Mouse (Mus musculus) cerebellum, adult 8-10 months (tissue): ENCODE data around the gene Ccl22.
A peak's percentile ranks its signal among the peaks of the same experiment; 100 is the strongest.

Source experiments
- DNase-seq: peaks from one replicate; pipeline ENCODE4 v3.0.0; 2022

Gene Ccl22

GRCm38 (mm10) chr8:94745476-94746184 is at the start of gene Ccl22:
TSS of gene Ccl22 (plus strand) at chr8:94745590.
- DNase-seq: no peak

GRCm38 (mm10) chr8:94695994-94696384 is 49.4 kb upstream of the Ccl22 start, which contains the start of gene Pllp:
TSS of gene Pllp (minus strand) at chr8:94696278.
- DNase-seq: no peak

DNA sequence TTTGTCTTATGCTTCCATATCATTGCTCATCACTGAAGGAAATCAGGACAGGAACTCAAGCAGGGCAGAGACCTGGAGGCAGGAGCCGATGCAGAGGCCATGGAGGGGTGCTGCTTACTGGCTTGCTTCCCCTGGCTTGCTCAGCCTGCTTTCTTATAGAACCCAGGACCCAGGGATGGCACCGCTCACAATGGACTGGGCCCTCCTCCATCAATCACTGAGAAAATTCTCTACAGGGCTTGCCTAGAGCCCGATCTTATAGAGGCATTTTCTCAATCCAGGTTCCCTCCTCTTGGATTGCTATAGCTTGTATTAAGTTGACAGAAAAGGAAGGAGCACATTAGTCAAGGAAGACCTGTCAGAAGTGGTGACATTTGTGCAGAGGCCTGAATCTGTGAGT is 48.8 kb upstream of the Ccl22 start:
- no peak for DNase-seq

DNA sequence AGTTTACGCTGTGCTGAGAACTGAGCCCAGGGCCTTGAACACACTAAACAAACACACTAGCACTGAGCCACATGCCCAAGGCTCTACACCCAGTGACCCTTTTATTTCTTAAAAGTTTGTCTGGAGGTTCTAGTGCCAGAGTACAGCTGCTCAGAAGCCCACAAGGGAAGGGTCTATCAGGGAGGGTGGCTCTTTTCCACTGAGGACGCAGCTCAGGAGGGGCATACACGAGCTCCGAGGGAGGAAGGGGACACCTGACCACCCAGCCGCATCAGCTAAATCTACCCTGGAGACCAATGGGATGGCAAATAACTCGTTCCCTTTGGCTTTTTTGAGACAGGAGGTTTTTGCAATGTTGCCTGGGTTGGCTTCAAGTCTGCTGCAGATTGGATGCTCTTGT is 47.4 kb upstream of the Ccl22 start:
- DNase-seq: no peak

DNA sequence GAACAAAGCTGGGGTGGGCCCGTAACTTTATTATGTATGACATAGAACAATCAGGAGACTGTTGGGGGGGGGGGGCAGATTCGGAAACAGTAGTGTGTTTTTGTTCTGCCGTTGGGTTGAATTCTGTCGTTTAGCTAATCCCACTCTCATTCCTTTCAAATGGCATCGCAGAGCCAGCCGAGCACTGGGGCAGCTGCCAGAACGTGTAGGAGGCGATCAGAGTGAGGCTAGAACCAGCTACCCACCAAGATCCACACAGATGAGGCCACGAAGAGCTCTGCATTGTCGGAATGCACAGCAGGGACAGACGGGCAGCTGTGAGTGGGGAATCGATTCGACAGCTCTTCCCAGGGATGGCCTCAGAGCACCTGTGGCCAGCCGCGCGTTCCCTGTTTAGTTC is 46.0 kb upstream of the Ccl22 start:
- no peak for DNase-seq

DNA sequence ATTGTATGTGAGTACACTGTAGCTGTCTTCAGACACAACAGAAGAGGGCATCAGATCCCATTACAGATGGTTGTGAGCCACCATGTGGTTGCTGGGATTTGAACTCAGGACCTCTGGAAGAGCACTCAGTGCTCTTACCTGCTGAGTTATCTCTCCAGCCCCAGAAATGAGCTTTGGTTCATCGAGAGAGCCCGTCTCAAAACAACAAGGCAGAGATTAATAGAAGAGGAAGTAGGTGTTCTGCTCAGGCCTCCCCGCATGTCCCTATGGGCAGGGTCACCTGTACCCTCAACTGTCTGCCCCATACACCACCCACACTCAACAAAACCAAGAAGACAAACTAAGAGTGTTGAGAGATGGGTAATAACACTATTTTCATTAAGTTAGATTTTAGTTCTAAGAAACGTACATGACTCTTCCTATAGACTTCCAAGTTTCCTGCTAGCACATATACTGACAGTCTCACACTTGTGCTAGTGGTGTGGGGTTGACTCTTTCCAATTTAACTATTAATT is 44.9 kb upstream of the Ccl22 start:
- DNase-seq: no peak

DNA sequence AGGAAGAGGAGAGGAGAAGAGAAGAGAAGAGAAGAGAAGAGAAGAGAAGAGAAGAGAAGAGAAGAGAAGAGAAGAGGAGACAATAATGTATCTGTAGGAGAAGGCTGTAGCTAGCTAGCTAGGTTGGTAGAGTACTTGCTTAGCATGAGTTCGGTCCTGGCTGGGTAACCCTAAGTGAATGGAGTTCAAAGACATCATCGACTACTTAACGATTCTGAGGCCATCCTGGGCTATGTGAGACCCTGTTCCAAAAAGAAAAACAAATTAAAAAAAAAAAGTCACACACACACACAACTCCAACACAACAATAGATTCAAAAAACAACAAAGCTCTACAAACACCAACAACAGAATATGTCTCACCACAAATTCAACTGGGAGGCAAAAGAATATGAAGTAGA is 43.2 kb upstream of the Ccl22 start:
- DNase-seq: no peak

DNA sequence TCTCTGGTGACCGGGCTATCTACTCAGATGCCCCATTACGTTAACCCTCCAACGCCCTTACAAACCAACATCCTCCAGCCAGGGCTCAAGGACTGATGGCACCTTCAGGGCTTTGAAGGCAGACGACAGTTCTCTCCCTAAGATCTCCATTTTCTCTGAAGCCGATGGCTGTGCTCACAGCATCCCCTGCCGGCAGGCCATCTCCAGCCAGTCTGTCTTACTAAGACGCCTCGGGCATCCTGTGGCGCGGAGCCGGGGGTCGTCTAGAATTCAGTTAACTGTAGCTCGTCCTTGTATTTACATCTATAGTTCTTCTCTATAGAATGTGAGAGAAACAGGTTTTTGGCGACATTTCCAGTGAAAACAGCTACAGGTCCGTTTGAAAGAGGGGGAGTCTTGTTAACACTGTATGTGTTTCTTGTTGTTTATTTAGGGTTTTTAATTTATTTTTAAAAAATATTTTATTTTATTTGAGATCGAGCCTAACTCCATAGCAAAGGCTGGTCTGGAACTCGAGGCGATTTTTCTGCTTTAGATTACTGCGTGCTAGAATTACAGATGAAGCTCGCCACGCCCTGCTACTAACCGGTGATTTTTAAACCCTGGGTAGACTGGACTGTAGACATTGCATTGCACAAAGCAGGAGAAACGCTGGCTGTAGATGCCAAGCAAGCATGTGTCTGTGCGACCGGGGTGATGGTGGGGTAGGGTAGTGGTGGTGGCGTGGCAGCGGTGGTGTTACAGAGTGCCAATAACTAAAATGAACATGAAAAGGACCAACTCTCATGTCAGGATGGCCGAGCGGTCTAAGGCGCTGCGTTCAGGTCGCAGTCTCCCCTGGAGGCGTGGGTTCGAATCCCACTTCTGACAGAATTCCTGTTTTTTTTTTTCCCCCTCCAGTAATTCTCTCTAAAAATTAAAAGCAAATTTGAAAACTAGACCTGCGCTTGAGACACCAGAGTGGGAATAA is 42.3 kb upstream of the Ccl22 start:
- peak; percentile 70 for DNase-seq

GRCm38 (mm10) chr8:94703972-94704668 is 41.3 kb upstream of the Ccl22 start:
- DNase-seq: peak; percentile 100

- no peak for DNase-seq
Measured at GRCm38 (mm10) chr8:94704669-94704984, 40.8 kb upstream of the Ccl22 start.

GRCm38 (mm10) chr8:94705581-94706245 is 39.7 kb upstream of the Ccl22 start:
- DNase-seq: peak; percentile 13

- no peak for DNase-seq
Measured at GRCm38 (mm10) chr8:94706732-94707395, 38.5 kb upstream of the Ccl22 start.

GRCm38 (mm10) chr8:94710336-94710735 is 35.1 kb upstream of the Ccl22 start:
- no peak for DNase-seq

GRCm38 (mm10) chr8:94711160-94711718 is 34.2 kb upstream of the Ccl22 start:
- DNase-seq: peak; percentile 39

- no peak for DNase-seq
Measured at GRCm38 (mm10) chr8:94714556-94714955, 30.8 kb upstream of the Ccl22 start.

DNA sequence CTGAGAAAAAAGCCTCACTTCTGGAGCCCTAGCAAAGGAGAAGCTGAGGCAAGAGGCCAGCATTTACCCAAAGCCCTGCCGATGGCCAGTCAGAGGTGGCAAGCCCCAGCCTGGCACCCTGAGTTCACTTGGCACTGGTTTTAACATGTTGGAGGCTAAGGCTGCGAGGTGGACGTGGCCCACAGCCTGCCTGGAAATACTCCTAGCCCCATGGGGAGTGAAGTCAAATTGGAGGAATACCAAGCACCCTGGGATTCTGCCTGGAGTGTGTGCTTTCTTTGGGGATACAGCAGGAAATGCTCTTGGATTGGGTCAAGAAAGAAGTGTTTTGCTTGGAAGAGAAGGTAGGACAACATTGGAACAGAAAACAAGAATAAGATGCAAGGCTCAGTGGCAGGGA is 29.5 kb upstream of the Ccl22 start:
- DNase-seq: no peak

DNA sequence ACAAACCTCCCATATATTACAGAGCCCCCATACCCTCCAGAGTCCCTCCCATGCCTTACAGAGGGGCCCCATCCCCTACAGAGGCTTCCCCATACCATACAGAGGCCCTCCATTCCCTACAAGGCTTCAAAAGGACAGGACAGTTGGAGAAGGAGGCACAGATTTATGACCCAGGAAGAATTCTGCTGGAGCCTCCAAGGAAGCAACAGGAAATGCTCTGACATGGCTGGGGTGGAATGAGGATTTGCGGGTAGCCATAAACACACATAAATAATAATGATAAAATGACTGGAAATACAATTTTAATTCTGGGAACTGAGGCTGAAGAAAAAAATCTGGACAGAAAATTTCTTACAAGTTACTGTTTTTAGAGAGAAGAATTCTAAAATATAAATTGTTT is 28.5 kb upstream of the Ccl22 start:
- DNase-seq: no peak

- no peak for DNase-seq
Measured at GRCm38 (mm10) chr8:94725998-94726397, 19.4 kb upstream of the Ccl22 start.

DNA sequence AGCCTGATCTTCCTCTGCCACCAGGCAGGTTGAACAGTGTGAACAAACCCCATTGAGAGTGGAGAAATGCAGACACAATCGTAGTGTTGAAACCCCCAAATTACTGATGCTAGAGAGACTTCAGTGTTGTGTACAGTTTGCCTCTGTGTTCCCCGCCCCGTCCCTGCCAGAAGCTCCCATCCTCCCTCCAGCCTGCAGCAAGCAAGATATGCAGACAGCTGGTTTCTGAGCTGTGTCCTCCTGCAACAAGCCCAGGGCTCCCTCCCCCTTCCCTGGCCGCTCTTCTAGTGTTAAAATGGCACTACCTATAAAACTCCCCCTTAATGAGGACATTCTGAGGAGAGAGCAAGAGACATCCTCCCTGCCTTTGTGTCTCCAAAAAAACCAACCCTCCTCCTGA is 16.1 kb upstream of the Ccl22 start:
- no peak for DNase-seq

GRCm38 (mm10) chr8:94733821-94734465 is 11.4 kb upstream of the Ccl22 start:
- DNase-seq: no peak

GRCm38 (mm10) chr8:94734735-94735350 is 10.5 kb upstream of the Ccl22 start:
- DNase-seq: no peak
